Mouse (Mus musculus): ENCODE results near the gene Ripply3. TPM values are rescaled to one million over a fixed set of nuclear protein-coding genes. Genes with fewer than 3 reads are reported as not detected.

Gene Ripply3
- polyA plus RNA-seq, 1 experiment from 2014 or later, result 2.7 TPM

DNA sequence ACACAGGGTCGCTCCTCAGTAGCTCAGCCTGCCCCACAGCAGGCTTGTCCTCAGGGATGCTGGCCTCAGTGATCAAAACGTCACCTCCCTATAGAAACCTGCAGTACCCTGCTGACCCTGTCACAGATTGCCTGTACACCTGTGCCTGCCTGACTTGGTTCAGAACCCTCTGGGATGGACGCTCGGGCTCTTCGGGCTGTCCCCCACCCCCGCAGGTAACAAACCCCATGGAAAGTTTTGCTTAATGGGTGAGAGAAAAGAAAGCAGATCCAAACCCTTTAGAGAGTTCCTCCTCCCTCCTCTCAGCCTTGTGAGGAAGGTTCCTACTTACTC, 25.1 kb upstream of the Ripply3 start:
- TF ChIP-seq CTCF (IDR thresholded peaks at IDR 0.05; ENCODE audit: low read depth), result no peak
- Histone ChIP-seq H3K36me3 (ENCODE audit: control insufficient read depth, insufficient read depth) (no peaks in the 10 kb centered on the region), H3K4me2 (replicated peaks; ENCODE audit: low read depth) (peak overlapping the region; percentile 55), H3K9me3 (ENCODE audit: control insufficient read depth) (no peaks in the 10 kb centered on the region), H3K4me1 (replicated peaks; ENCODE audit: control insufficient read depth, insufficient read depth, low read length) (no peaks in the 10 kb centered on the region; the same call in 1 of the 2 replicates), H3K27me3 (replicated peaks; ENCODE audit: control insufficient read depth, insufficient read depth, low read length) (no peaks in the 10 kb centered on the region), H3K9ac (ENCODE audit: low read depth, low read length) (no peak overlapping the region), H3K27ac (ENCODE audit: low read depth, low read length) (no peak overlapping the region), H3K4me3 (ENCODE audit: low read depth, low read length) (0 out of 2 replicates have a peak overlapping the region, but pooled peaks have one; percentile 9)
- WGBS, result 29% methylated on average over 6 of the region's 6 CpGs
- no peak for ATAC-seq

DNA sequence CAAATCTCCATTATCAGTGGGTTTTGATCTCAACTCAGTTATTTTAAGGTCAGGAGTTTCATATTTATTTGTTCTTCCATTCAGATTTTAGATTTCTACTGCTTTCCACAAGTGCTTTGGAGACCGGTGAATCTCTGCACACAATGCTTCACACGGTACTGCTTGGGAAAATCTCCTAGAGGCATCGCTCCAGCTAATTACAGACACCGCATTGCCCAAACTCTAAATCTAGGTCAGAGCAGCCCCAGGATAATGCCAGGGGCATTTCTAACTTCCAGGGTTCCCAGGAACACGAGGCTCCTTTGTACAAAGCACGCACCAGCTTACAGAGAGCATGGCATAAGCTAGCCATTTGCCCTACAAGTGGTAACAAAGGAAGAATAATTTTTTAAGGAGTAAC, 20.7 kb upstream of the Ripply3 start:
- no peak for TF ChIP-seq CTCF (IDR thresholded peaks at IDR 0.05; ENCODE audit: low read depth)

DNA sequence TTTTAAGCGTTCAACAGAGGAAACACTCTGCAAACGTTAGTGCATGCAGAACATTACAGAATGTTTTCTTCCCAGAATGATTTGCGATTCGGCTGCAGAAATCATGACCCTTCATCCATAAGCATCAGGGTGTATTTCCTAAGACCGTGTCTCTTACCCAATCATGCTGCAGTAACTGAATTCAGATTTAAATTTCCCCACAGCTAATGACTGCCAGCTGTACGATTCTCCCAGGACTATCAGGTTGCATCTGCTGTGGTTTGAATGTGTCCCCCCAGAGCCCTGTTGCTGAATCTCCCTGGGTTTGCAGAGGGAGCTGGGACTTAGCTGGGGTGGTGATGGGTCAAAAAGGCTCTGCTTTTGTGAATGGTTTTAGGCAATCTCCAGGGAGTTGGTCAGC, 20.3 kb upstream of the Ripply3 start:
- Histone ChIP-seq H3K4me2 (replicated peaks; ENCODE audit: low read depth) (no peak overlapping the region), H3K36me3 (ENCODE audit: control insufficient read depth, insufficient read depth) (no peaks in the 10 kb centered on the region), H3K9me3 (ENCODE audit: control insufficient read depth) (no peaks in the 10 kb centered on the region), H3K4me1 (replicated peaks; ENCODE audit: control insufficient read depth, insufficient read depth, low read length) (no peaks in the 10 kb centered on the region), H3K27me3 (replicated peaks; ENCODE audit: control insufficient read depth, insufficient read depth, low read length) (no peaks in the 10 kb centered on the region), H3K27ac (ENCODE audit: low read depth, low read length) (no peak overlapping the region), H3K9ac (ENCODE audit: low read depth, low read length) (no peak overlapping the region), H3K4me3 (ENCODE audit: low read depth, low read length) (no peak overlapping the region)
- WGBS, result 59% methylated on average over 6 of the region's 6 CpGs
- ATAC-seq, result no peak
- no peak for TF ChIP-seq CTCF (IDR thresholded peaks at IDR 0.05; ENCODE audit: low read depth)

More for the DNA sequence above, 20.7 kb upstream of the Ripply3 start:
- Histone ChIP-seq H3K4me2 (replicated peaks; ENCODE audit: low read depth) (no peak overlapping the region), H3K9ac (ENCODE audit: low read depth, low read length) (no peak overlapping the region), H3K27me3 (replicated peaks; ENCODE audit: control insufficient read depth, insufficient read depth, low read length) (no peaks in the 10 kb centered on the region), H3K4me3 (ENCODE audit: low read depth, low read length) (no peak overlapping the region), H3K36me3 (ENCODE audit: control insufficient read depth, insufficient read depth) (no peaks in the 10 kb centered on the region), H3K27ac (ENCODE audit: low read depth, low read length) (no peak overlapping the region), H3K4me1 (replicated peaks; ENCODE audit: control insufficient read depth, insufficient read depth, low read length) (no peaks in the 10 kb centered on the region; the same call in 1 of the 2 replicates), H3K9me3 (ENCODE audit: control insufficient read depth) (no peaks in the 10 kb centered on the region)
- whole genome bisulfite sequencing, result 76% methylated on average over 6 of the region's 6 CpGs
- ATAC-seq, result no peak

DNA sequence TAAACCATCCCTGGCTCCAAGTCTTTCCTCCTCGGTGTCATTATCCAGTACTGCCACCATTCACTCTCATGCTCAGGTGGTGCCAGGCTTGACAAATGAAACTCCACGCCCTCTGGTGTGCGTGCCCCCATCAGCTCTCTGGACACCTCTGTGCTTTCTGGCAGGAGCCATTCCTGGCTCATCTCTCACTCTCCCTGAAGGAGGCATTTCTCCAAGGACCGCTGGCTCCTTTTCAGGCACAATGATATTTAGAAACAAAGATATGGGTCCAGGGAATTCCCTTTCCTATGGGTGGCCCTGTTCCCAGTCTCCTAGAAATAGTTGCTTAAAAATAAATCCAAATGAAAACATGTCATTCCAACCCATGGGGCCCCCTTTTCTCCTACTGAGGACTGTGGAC, 19.2 kb upstream of the Ripply3 start:
- TF ChIP-seq CTCF (IDR thresholded peaks at IDR 0.05; ENCODE audit: low read depth), result no peak
- Histone ChIP-seq H3K27me3 (replicated peaks; ENCODE audit: control insufficient read depth, insufficient read depth, low read length) (no peaks in the 10 kb centered on the region), H3K9ac (ENCODE audit: low read depth, low read length) (no peak overlapping the region), H3K36me3 (ENCODE audit: control insufficient read depth, insufficient read depth) (no peaks in the 10 kb centered on the region), H3K27ac (ENCODE audit: low read depth, low read length) (no peak overlapping the region), H3K9me3 (ENCODE audit: control insufficient read depth) (no peaks in the 10 kb centered on the region), H3K4me3 (ENCODE audit: low read depth, low read length) (no peak overlapping the region), H3K4me2 (replicated peaks; ENCODE audit: low read depth) (no peak overlapping the region), H3K4me1 (replicated peaks; ENCODE audit: control insufficient read depth, insufficient read depth, low read length) (no peaks in the 10 kb centered on the region)
- ATAC-seq, result no peak
- WGBS, result 92% methylated on average over 4 of the region's 4 CpGs

DNA sequence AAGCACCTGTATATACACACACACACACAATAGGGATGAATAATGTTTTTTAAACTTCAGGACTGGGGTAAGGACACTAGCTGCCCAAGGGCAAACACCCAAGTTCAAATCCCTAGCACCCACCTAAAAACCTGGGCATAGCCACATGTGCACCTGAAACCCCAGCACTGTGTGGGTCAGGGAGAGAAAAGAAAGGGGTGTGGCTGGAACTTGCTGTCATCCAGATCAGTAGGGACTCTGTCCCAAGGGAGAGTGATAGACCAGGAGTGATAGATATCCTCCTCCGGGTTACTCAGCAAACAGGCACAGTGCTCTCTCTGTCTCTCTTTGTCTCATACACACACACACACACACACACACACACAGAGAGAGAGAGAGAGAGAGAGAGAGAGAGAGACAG, 16.8 kb upstream of the Ripply3 start:
- TF ChIP-seq CTCF (IDR thresholded peaks at IDR 0.05; ENCODE audit: low read depth), result no peak
- Histone ChIP-seq H3K27ac (ENCODE audit: low read depth, low read length) (no peak overlapping the region), H3K9me3 (ENCODE audit: control insufficient read depth) (no peaks in the 10 kb centered on the region), H3K4me3 (ENCODE audit: low read depth, low read length) (no peak overlapping the region), H3K9ac (ENCODE audit: low read depth, low read length) (no peak overlapping the region), H3K4me2 (replicated peaks; ENCODE audit: low read depth) (no peak overlapping the region), H3K36me3 (ENCODE audit: control insufficient read depth, insufficient read depth) (no peaks in the 10 kb centered on the region), H3K4me1 (replicated peaks; ENCODE audit: control insufficient read depth, insufficient read depth, low read length) (no peaks in the 10 kb centered on the region), H3K27me3 (replicated peaks; ENCODE audit: control insufficient read depth, insufficient read depth, low read length) (no peaks in the 10 kb centered on the region)
- no peak for ATAC-seq
- WGBS, result 48% methylated on average over 1 of the region's 1 CpGs

DNA sequence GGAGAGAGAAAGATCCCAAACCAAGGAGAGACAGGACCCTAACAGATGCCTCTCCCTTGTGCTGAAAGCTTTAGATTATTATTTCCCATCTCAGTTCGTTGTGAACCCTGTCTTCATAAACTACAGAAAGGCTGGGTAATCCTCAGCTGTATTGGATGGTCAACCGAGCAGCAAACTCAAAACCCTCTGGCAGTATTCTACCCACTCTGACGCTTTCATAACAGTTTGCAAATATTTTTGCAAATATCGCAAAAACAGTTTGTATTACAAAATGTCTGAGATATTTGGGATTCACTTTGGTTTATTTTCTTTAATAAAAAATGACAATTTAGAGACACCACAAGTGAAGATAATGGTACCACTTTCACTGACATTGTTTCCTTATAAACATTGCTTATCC, 16.3 kb upstream of the Ripply3 start:
- no peaks in the 10 kb centered on the region for H3K4me1 ChIP-seq (replicated peaks; ENCODE audit: control insufficient read depth, insufficient read depth, low read length)
- no peaks in the 10 kb centered on the region for H3K36me3 ChIP-seq (ENCODE audit: control insufficient read depth, insufficient read depth)
- H3K4me3 ChIP-seq (ENCODE audit: low read depth, low read length), result peak overlapping the region; percentile 53; the same call in 1 of the 2 replicates
- no peaks in the 10 kb centered on the region for H3K9me3 ChIP-seq (ENCODE audit: control insufficient read depth)
- peak overlapping the region; percentile 71 for H3K4me2 ChIP-seq (replicated peaks; ENCODE audit: low read depth)
- H3K27ac ChIP-seq (ENCODE audit: low read depth, low read length), result no peak overlapping the region
- H3K27me3 ChIP-seq (replicated peaks; ENCODE audit: control insufficient read depth, insufficient read depth, low read length), result no peaks in the 10 kb centered on the region
- H3K9ac ChIP-seq (ENCODE audit: low read depth, low read length), result no peak overlapping the region
- 73% methylated on average over 4 of the region's 4 CpGs for WGBS
- ATAC-seq, result no peak
- TF ChIP-seq CTCF (IDR thresholded peaks at IDR 0.05; ENCODE audit: low read depth), result no peak

DNA sequence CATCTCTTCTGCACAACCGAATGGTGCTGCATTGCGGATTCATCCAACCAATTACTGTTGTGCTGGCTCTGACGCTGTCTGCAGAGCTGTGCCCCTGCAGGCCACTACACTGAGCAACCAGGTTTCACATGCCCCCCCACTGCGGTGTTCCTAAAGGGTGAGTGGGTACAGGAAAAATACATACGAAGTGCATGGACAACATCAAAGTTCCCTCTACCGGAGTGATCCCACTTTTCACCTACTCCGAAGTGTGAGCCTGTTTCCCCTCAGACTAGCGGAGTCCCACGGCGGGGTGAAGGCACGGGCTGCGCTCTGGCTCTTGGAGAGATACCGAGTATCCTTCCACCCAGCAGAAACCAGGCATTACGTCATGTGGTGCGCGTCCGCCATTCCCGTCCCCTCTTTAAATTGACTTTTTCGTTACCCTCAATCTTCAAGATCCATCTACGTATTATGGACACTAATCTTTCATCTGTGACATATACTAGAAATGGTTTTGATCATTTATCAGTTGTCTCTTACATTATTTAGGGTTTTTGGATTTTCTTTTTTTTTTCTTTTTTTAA, 15.5 kb upstream of the Ripply3 start:
- Histone ChIP-seq H3K9me3 (ENCODE audit: control insufficient read depth) (no peaks in the 10 kb centered on the region), H3K4me1 (replicated peaks; ENCODE audit: control insufficient read depth, insufficient read depth, low read length) (no peaks in the 10 kb centered on the region), H3K27ac (ENCODE audit: low read depth, low read length) (peak overlapping the region; percentile 92), H3K36me3 (ENCODE audit: control insufficient read depth, insufficient read depth) (no peaks in the 10 kb centered on the region), H3K27me3 (replicated peaks; ENCODE audit: control insufficient read depth, insufficient read depth, low read length) (no peaks in the 10 kb centered on the region), H3K4me3 (ENCODE audit: low read depth, low read length) (peak overlapping the region; percentile 53), H3K4me2 (replicated peaks; ENCODE audit: low read depth) (peak overlapping the region; percentile 71), H3K9ac (ENCODE audit: low read depth, low read length) (peak overlapping the region; percentile 73)
- TF ChIP-seq CTCF (IDR thresholded peaks at IDR 0.05; ENCODE audit: low read depth), result peak; percentile 60
- under 1% methylated on average over 20 of the region's 20 CpGs for WGBS
- ATAC-seq, result peak; percentile 74
